Mouse (Mus musculus) megakaryocyte, embryonic 14.5 days (primary cell): ENCODE results near the gene Apoh.

Experiments used
- FLI1 ChIP-seq: IDR thresholded peaks from 2 replicates; pipeline ENCODE4 v1.6.1; 2012; ENCODE audit warnings: low read length, inconsistent platforms, mixed read lengths
- GATA1 ChIP-seq: IDR thresholded peaks from 3 replicates; pipeline ENCODE4 v1.6.1; 2012; ENCODE audit warnings: mixed read lengths, low read length, inconsistent platforms, borderline replicate concordance

DNA sequence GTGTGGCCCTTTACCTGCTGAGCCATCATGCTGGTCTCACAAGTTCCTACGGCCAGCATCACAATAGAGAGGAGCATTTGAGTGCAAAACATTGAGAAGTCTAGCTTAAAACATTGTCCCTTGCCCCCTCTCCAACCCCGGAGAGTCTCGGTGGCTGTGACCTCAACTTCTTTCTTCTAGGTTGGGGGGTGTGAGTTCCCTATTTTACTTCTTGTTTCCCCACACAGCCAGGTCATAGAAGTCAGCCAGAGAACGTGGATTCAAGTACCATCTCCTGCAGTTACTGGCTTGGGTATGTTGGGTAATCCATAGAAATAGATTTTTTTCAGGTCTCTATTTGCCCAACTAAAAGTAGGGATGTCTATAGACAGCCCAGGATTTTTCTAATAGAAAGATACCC is 7.6 kb downstream of the Apoh start:
- TF ChIP-seq GATA1 (no peak), FLI1 (no peak)
